Mouse (Mus musculus): ENCODE results near the gene Cbfb. TPM values are rescaled to one million over a fixed set of nuclear protein-coding genes. Genes with fewer than 3 reads are reported as not detected.
A peak's percentile ranks its signal among the peaks of the same experiment; 100 is the strongest.

Cbfb gene
- polyA plus RNA-seq, 1 experiment from 2014 or later = 39.2 TPM

GRCm38 (mm10) chr8:105186467-105187005, 16.1 kb downstream of the Cbfb start:
- H3K4me3 ChIP-seq = no peak overlapping the region
- WGBS = 60% methylated on average over 1 of the region's 1 CpGs
- 0 out of 2 replicates have a peak, but pooled peaks cover 2% of the 10 kb centered on the region for H3K36me3 ChIP-seq
- H3K4me2 ChIP-seq = no peak overlapping the region
- ATAC-seq (replicated peaks; ENCODE audit: insufficient number of reproducible peaks, insufficient read depth, low FRiP score, low read depth) = no peak
- H3K27me3 ChIP-seq = no peaks in the 10 kb centered on the region
- H3K9me3 ChIP-seq (replicated peaks) = no peaks in the 10 kb centered on the region
- H3K4me1 ChIP-seq (replicated peaks) = peaks cover 5% of the 10 kb centered on the region; the same call in 1 of the 2 replicates
- H3K27ac ChIP-seq = no peak overlapping the region
- no peak overlapping the region for H3K9ac ChIP-seq

- Histone ChIP-seq H3K36me3 (peaks cover 37% of the 10 kb centered on the region), H3K27me3 (no peaks in the 10 kb centered on the region), H3K9ac (no peak overlapping the region), H3K4me2 (no peak overlapping the region), H3K27ac (no peak overlapping the region), H3K9me3 (replicated peaks) (no peaks in the 10 kb centered on the region), H3K4me1 (replicated peaks) (no peaks in the 10 kb centered on the region), H3K4me3 (no peak overlapping the region)
- no peak for ATAC-seq (replicated peaks; ENCODE audit: insufficient number of reproducible peaks, insufficient read depth, low FRiP score, low read depth)
- 92% methylated on average over 5 of the region's 5 CpGs for WGBS
These were observed 21.7 kb downstream of the Cbfb start for GRCm38 (mm10) chr8:105192182-105192581.

GRCm38 (mm10) chr8:105205748-105206147, 35.3 kb downstream of the Cbfb start:
- no peaks in the 10 kb centered on the region for H3K27me3 ChIP-seq
- H3K36me3 ChIP-seq = peaks cover 12% of the 10 kb centered on the region; the same call in 1 of the 2 replicates
- no peak overlapping the region for H3K4me2 ChIP-seq
- no peaks in the 10 kb centered on the region for H3K9me3 ChIP-seq (replicated peaks)
- no peak overlapping the region for H3K9ac ChIP-seq
- no peak for ATAC-seq (replicated peaks; ENCODE audit: insufficient number of reproducible peaks, insufficient read depth, low FRiP score, low read depth)
- H3K4me3 ChIP-seq = no peak overlapping the region
- peaks cover 6% of the 10 kb centered on the region; the same call in 1 of the 2 replicates for H3K4me1 ChIP-seq (replicated peaks)
- WGBS = 71% methylated on average over 1 of the region's 1 CpGs
- no peak overlapping the region for H3K27ac ChIP-seq

- ATAC-seq (replicated peaks; ENCODE audit: insufficient number of reproducible peaks, insufficient read depth, low FRiP score, low read depth) = no peak
- peaks cover 6% of the 10 kb centered on the region; the same call in 1 of the 2 replicates for H3K4me1 ChIP-seq (replicated peaks)
- no peak overlapping the region for H3K4me3 ChIP-seq
- no peaks in the 10 kb centered on the region for H3K27me3 ChIP-seq
- H3K36me3 ChIP-seq = peaks cover 11% of the 10 kb centered on the region; the same call in 1 of the 2 replicates
- H3K27ac ChIP-seq = no peak overlapping the region
- H3K4me2 ChIP-seq = no peak overlapping the region
- no peak overlapping the region for H3K9ac ChIP-seq
- 76% methylated on average over 7 of the region's 7 CpGs for WGBS
- H3K9me3 ChIP-seq (replicated peaks) = no peaks in the 10 kb centered on the region
These were observed 36.3 kb downstream of the Cbfb start for GRCm38 (mm10) chr8:105206766-105207275.

- H3K4me2 ChIP-seq = no peak overlapping the region
- peaks cover 11% of the 10 kb centered on the region; the same call in 1 of the 2 replicates for H3K36me3 ChIP-seq
- H3K9ac ChIP-seq = no peak overlapping the region
- peaks cover 6% of the 10 kb centered on the region; the same call in 1 of the 2 replicates for H3K4me1 ChIP-seq (replicated peaks)
- no peak overlapping the region for H3K27ac ChIP-seq
- H3K4me3 ChIP-seq = no peak overlapping the region
- WGBS = 91% methylated on average over 2 of the region's 2 CpGs
- H3K9me3 ChIP-seq (replicated peaks) = no peaks in the 10 kb centered on the region
- H3K27me3 ChIP-seq = no peaks in the 10 kb centered on the region
- ATAC-seq (replicated peaks; ENCODE audit: insufficient number of reproducible peaks, insufficient read depth, low FRiP score, low read depth) = no peak
These were observed 37.3 kb downstream of the Cbfb start for GRCm38 (mm10) chr8:105207675-105208273.

GRCm38 (mm10) chr8:105209153-105210110, 39.0 kb downstream of the Cbfb start:
- H3K4me3 ChIP-seq = no peak overlapping the region
- H3K36me3 ChIP-seq = peaks cover 11% of the 10 kb centered on the region; the same call in 1 of the 2 replicates
- H3K4me1 ChIP-seq (replicated peaks) = peaks cover 6% of the 10 kb centered on the region; the same call in 1 of the 2 replicates
- no peak overlapping the region for H3K27ac ChIP-seq
- H3K4me2 ChIP-seq = no peak overlapping the region
- no peak overlapping the region for H3K9ac ChIP-seq
- H3K27me3 ChIP-seq = no peaks in the 10 kb centered on the region
- no peak for ATAC-seq (replicated peaks; ENCODE audit: insufficient number of reproducible peaks, insufficient read depth, low FRiP score, low read depth)
- 48% methylated on average over 1 of the region's 1 CpGs for WGBS
- no peaks in the 10 kb centered on the region for H3K9me3 ChIP-seq (replicated peaks)

- WGBS = 88% methylated on average over 5 of the region's 5 CpGs
- Histone ChIP-seq H3K27ac (no peak overlapping the region), H3K36me3 (peaks cover 14% of the 10 kb centered on the region; the same call in 1 of the 2 replicates), H3K4me2 (no peak overlapping the region), H3K9ac (no peak overlapping the region), H3K4me3 (no peak overlapping the region), H3K9me3 (replicated peaks) (no peaks in the 10 kb centered on the region), H3K27me3 (no peaks in the 10 kb centered on the region), H3K4me1 (replicated peaks) (peaks cover 5% of the 10 kb centered on the region; the same call in 1 of the 2 replicates)
- no peak for ATAC-seq (replicated peaks; ENCODE audit: insufficient number of reproducible peaks, insufficient read depth, low FRiP score, low read depth)
These were observed 43.6 kb downstream of the Cbfb start for GRCm38 (mm10) chr8:105214104-105214503.

- 80% methylated on average over 5 of the region's 5 CpGs for WGBS
- Histone ChIP-seq H3K9me3 (replicated peaks) (no peaks in the 10 kb centered on the region), H3K4me3 (no peak overlapping the region), H3K27ac (no peak overlapping the region), H3K9ac (no peak overlapping the region), H3K4me2 (no peak overlapping the region), H3K36me3 (peaks cover 11% of the 10 kb centered on the region; the same call in 1 of the 2 replicates), H3K27me3 (no peaks in the 10 kb centered on the region), H3K4me1 (replicated peaks) (no peaks in the 10 kb centered on the region)
- no peak for ATAC-seq (replicated peaks; ENCODE audit: insufficient number of reproducible peaks, insufficient read depth, low FRiP score, low read depth)
These were observed 47.5 kb downstream of the Cbfb start for GRCm38 (mm10) chr8:105217926-105218522.

GRCm38 (mm10) chr8:105223850-105224249, 53.4 kb downstream of the Cbfb start:
- ATAC-seq (replicated peaks; ENCODE audit: insufficient number of reproducible peaks, insufficient read depth, low FRiP score, low read depth) = no peak
- H3K9ac ChIP-seq = peak overlapping the region; percentile 59; the same call in 1 of the 2 replicates
- no peaks in the 10 kb centered on the region for H3K27me3 ChIP-seq
- peak overlapping the region; percentile 89 for H3K27ac ChIP-seq
- no peaks in the 10 kb centered on the region for H3K9me3 ChIP-seq (replicated peaks)
- WGBS = 66% methylated on average over 7 of the region's 7 CpGs
- H3K36me3 ChIP-seq = no peaks in the 10 kb centered on the region
- H3K4me1 ChIP-seq (replicated peaks) = peaks cover 17% of the 10 kb centered on the region
- H3K4me3 ChIP-seq = no peak overlapping the region
- peak overlapping the region; percentile 69; the same call in 1 of the 2 replicates for H3K4me2 ChIP-seq

GRCm38 (mm10) chr8:105224413-105225271, 54.2 kb downstream of the Cbfb start, which contains the start of gene D230025D16Rik:
Gene D230025D16Rik, plus strand, starts transcription at chr8:105225145.
- H3K9me3 ChIP-seq (replicated peaks) = no peaks in the 10 kb centered on the region
- H3K9ac ChIP-seq = peak within 1 kb of the TSS; percentile 99
- H3K27ac ChIP-seq = peak within 1 kb of the TSS; percentile 89
- H3K36me3 ChIP-seq = no peaks in the 10 kb centered on the region
- peak; percentile 94 for ATAC-seq (replicated peaks; ENCODE audit: insufficient number of reproducible peaks, insufficient read depth, low FRiP score, low read depth)
- WGBS = 3% methylated on average over 34 of the region's 34 CpGs
- peaks cover 17% of the 10 kb centered on the region for H3K4me1 ChIP-seq (replicated peaks)
- no peaks in the 10 kb centered on the region for H3K27me3 ChIP-seq
- peak within 1 kb of the TSS; percentile 99 for H3K4me3 ChIP-seq
- H3K4me2 ChIP-seq = peak within 1 kb of the TSS; percentile 69

All from heart, embryonic 15.5 days (tissue).